Mouse (Mus musculus) midbrain, embryonic 14.5 days (tissue): Measurements from ENCODE around the gene Rpain. TPM values are rescaled to one million over a fixed set of nuclear protein-coding genes. Genes with fewer than 3 reads are reported as not detected.

Experiments used
- ATAC-seq: fragments of 200-750 bp; cut with Nextera tagmentation; 2 replicates; pipeline ENCODE4 v1.8.0; 2017; ENCODE audit warnings: moderate number of reproducible peaks, moderate library complexity; ENCODE audit not compliant: low FRiP score, low TSS enrichment
- DNase-seq: peaks from one replicate; pipeline ENCODE4 v3.0.0-alpha.2; 2015
- H3K27ac ChIP-seq: fragments of 300-500 bp; sonication (generic); replicated peaks from 2 replicates; pipeline ENCODE4 v1.5.1; 2014; ENCODE audit warnings: mild to moderate bottlenecking, low read depth, low read length, moderate library complexity
- H3K27me3 ChIP-seq: fragments of 300-500 bp; sonication (generic); 2 replicates; pipeline ENCODE4 v1.6.1; 2014; ENCODE audit warnings: low read length, control low read depth, mixed read lengths; ENCODE audit not compliant: control insufficient read depth, insufficient read depth
- H3K36me3 ChIP-seq: fragments of 300-500 bp; sonication (generic); 2 replicates; pipeline ENCODE4 v1.6.1; 2014; ENCODE audit warnings: low read length, control low read depth; ENCODE audit not compliant: control insufficient read depth, insufficient read depth
- H3K4me1 ChIP-seq: fragments of 300-500 bp; sonication (generic); 2 replicates; pipeline ENCODE4 v1.6.1; 2014; ENCODE audit warnings: mild to moderate bottlenecking, antibody characterized with exemption, low read length, control low read depth; ENCODE audit not compliant: control insufficient read depth, insufficient read depth
- H3K4me2 ChIP-seq: fragments of 300-500 bp; sonication (generic); 2 replicates; pipeline ENCODE4 v1.6.1; 2014; ENCODE audit warnings: mild to moderate bottlenecking, low read length, moderate library complexity
- H3K4me3 ChIP-seq: fragments of 300-500 bp; sonication (generic); replicated peaks from 2 replicates; pipeline ENCODE4 v1.5.1; 2014; ENCODE audit warnings: low read depth, low read length
- H3K9ac ChIP-seq: fragments of 300-500 bp; sonication (generic); replicated peaks from 2 replicates; pipeline ENCODE4 v1.6.1; 2014; ENCODE audit warnings: mild to moderate bottlenecking, low read length, moderate library complexity
- H3K9me3 ChIP-seq: fragments of 300-500 bp; sonication (generic); 2 replicates; pipeline ENCODE4 v1.6.1; 2016; ENCODE audit warnings: low read length, control low read depth, mixed read lengths; ENCODE audit not compliant: control insufficient read depth
- WGBS: fragments of 180-500 bp; shearing (Covaris S2); extraction: QIAGEN DNeasy Blood & Tissue Kit; methylation state at CpG from one replicate; pipeline ENCODE4 v1.1.7; 2014; 5-methylcytosine and 5-hydroxymethylcytosine counted together
- polyA plus RNA-seq: library from polyadenylated mRNA; unstranded; fragments of >200 nt; fragmentation: Nextera tagmentation; extraction: Ambion mirVana; gene quantifications from 2 replicates; pipeline ENCODE4 v1.2.1, GENCODE M21; 2014

Gene Rpain
- polyA plus RNA-seq, 1 experiment from 2014 or later: 62.9 TPM

DNA sequence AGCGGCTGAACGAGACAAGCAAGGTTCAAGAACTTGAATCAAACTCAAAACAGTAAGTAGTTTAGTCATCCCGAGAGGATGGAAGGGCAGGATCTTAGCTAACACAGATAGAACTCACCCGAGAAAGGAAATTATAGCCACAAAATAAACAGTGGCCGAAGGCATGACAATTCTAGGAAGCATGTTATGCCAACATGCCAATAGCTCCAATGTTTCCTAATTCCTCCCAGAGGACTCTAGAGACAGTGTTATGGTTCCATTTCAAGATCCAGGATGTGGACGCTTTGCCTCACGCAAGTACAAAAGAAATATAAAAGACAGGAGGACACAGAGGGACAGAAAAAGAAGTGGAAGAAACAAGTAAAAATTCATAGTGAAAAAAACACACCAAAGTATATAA lies 37.8 kb downstream of the Rpain start:
- Histone ChIP-seq H3K4me1 (peaks cover 13% of the 10 kb centered on the region), H3K27ac (no peak overlapping the region), H3K27me3 (no peaks in the 10 kb centered on the region), H3K4me3 (no peak overlapping the region), H3K4me2 (no peak overlapping the region), H3K9ac (no peak overlapping the region), H3K9me3 (no peaks in the 10 kb centered on the region), H3K36me3 (peaks cover 46% of the 10 kb centered on the region)
- no peak for DNase-seq
- no peak for ATAC-seq
- WGBS: 96% methylated on average over 7 of the region's 7 CpGs

DNA sequence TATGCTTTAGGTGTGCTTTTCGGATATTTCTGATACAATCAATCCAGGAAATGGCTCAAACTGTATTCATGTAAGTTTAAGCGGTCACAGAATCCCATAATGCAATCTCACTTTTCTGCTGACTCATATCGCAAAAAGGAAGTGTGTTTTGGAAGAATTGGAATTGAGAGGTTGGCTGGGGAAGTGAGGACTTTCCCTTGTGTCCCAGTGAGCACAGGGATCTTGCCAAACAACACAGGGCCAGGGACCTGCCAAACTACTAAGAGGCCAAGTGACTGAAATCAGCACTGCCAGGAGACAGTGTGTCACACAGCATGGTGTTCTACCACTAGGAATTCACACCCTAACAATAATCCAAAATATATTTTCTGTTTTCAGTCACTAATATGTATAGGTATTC lies 38.3 kb downstream of the Rpain start:
- no peaks in the 10 kb centered on the region for H3K27me3 ChIP-seq
- peaks cover 48% of the 10 kb centered on the region for H3K36me3 ChIP-seq
- H3K9ac ChIP-seq: no peak overlapping the region
- WGBS: 96% methylated on average over 3 of the region's 3 CpGs
- DNase-seq (no peak), ATAC-seq (no peak)
- peaks cover 8% of the 10 kb centered on the region for H3K4me1 ChIP-seq
- H3K9me3 ChIP-seq: no peaks in the 10 kb centered on the region
- no peak overlapping the region for H3K27ac ChIP-seq
- H3K4me2 ChIP-seq: no peak overlapping the region
- H3K4me3 ChIP-seq: no peak overlapping the region

- H3K36me3 ChIP-seq: peaks cover 58% of the 10 kb centered on the region
- no peak overlapping the region for H3K4me2 ChIP-seq
- H3K9me3 ChIP-seq: no peaks in the 10 kb centered on the region
- H3K27me3 ChIP-seq: no peaks in the 10 kb centered on the region
- 97% methylated on average over 7 of the region's 7 CpGs for WGBS
- no peak for ATAC-seq
- H3K4me3 ChIP-seq: no peak overlapping the region
- no peak overlapping the region for H3K9ac ChIP-seq
- H3K27ac ChIP-seq: no peak overlapping the region
- DNase-seq: no peak
- H3K4me1 ChIP-seq: peaks cover 11% of the 10 kb centered on the region
Measured at GRCm38 (mm10) chr11:71012743-71013142, 42.7 kb downstream of the Rpain start.

DNA sequence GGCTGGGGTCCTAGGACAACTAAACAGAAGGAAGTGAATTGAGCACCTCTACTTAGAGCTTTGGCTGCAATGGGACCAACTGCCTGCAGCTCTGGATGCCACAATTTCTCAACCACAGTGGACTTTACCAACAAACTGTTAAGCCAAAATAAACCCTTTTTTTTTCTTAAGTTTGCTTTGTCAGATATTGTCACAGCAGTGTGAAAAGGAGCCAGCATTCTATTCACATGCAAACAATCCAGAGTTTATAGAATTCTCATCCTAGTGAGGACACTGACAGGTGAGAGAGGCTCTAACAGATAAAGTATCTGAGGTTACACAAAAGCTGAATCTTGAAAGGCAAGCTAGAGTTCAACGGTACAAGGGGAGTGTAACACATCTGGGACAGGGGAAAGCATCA lies 47.0 kb downstream of the Rpain start:
- ATAC-seq (no peak), DNase-seq (no peak)
- Histone ChIP-seq H3K4me2 (no peak overlapping the region), H3K27ac (no peak overlapping the region), H3K9ac (no peak overlapping the region), H3K36me3 (peaks cover 20% of the 10 kb centered on the region), H3K4me1 (peaks cover 27% of the 10 kb centered on the region), H3K27me3 (no peaks in the 10 kb centered on the region), H3K9me3 (no peaks in the 10 kb centered on the region), H3K4me3 (no peak overlapping the region)
- WGBS: 92% methylated on average over 1 of the region's 1 CpGs

GRCm38 (mm10) chr11:71018416-71019200 lies 48.6 kb downstream of the Rpain start:
- Histone ChIP-seq H3K4me1 (peaks cover 27% of the 10 kb centered on the region), H3K27me3 (no peaks in the 10 kb centered on the region), H3K4me2 (peak overlapping the region; percentile 74), H3K4me3 (peak overlapping the region; percentile 96), H3K9ac (peak overlapping the region; percentile 90), H3K36me3 (0 out of 2 replicates have a peak, but pooled peaks cover 11% of the 10 kb centered on the region), H3K27ac (peak overlapping the region; percentile 83), H3K9me3 (no peaks in the 10 kb centered on the region)
- ATAC-seq (no peak; the same call in 1 of the 2 replicates), DNase-seq (no peak)
- WGBS: 6% methylated on average over 28 of the region's 28 CpGs

GRCm38 (mm10) chr11:71019201-71020068 lies 49.4 kb downstream of the Rpain start, which contains the start of the genes Mis12 and Derl2:
TSS of gene Mis12 (plus strand) at chr11:71019611.
TSS of gene Derl2 (minus strand) at chr11:71019841.
- ATAC-seq (peak; percentile 100), DNase-seq (peak; percentile 98)
- under 1% methylated on average over 71 of the region's 71 CpGs for WGBS
- H3K4me2 ChIP-seq: peak within 1 kb of the TSS; percentile 74
- H3K4me3 ChIP-seq: peak within 1 kb of the TSS; percentile 96
- H3K9ac ChIP-seq: peak within 1 kb of the TSS; percentile 90
- H3K4me1 ChIP-seq: peaks cover 27% of the 10 kb centered on the region
- H3K27ac ChIP-seq: peak within 1 kb of the TSS; percentile 83
- H3K36me3 ChIP-seq: peaks cover 6% of the 10 kb centered on the region; the same call in 1 of the 2 replicates
- H3K27me3 ChIP-seq: no peaks in the 10 kb centered on the region
- H3K9me3 ChIP-seq: no peaks in the 10 kb centered on the region

Other genes starting within 250 kb of the Rpain start
- 14.8 and 16.8 TPM in 2 replicates for gene Zfp3, start 206.0 kb upstream of the Rpain start, polyA plus RNA-seq
- 0.39 TPM in 1 of 2 replicates, not detected in the other for gene Scimp, start 157.6 kb upstream of the Rpain start, polyA plus RNA-seq
- gene Rabep1, start 125.4 kb upstream of the Rpain start, polyA plus RNA-seq: 69.9 and 77.0 TPM in 2 replicates
- 116 and 140 TPM in 2 replicates for gene Nup88, start 240 bp upstream of the Rpain start, polyA plus RNA-seq
- gene C1qbp, start 12.8 kb downstream of the Rpain start, polyA plus RNA-seq: 170 and 178 TPM in 2 replicates
- gene Dhx33, start 34.2 kb downstream of the Rpain start, polyA plus RNA-seq: 12.4 and 17.1 TPM in 2 replicates
- gene Mis12, start 49.4 kb downstream of the Rpain start, polyA plus RNA-seq: 20.9 and 29.7 TPM in 2 replicates
- gene Derl2, start 49.6 kb downstream of the Rpain start, polyA plus RNA-seq: 23.3 and 35.7 TPM in 2 replicates
- 317 and 572 TPM in 2 replicates for gene 6330403K07Rik, start 63.3 kb downstream of the Rpain start, polyA plus RNA-seq
- gene Nlrp1a, start 174.5 kb downstream of the Rpain start, polyA plus RNA-seq: not detected in 2 replicates